In genomic region chr7:122873386-122873785, GRCm38 (mm10) we compare ENCODE assay signal across 21 mouse cellular contexts.
A peak's percentile ranks its signal among the peaks of the same experiment; 100 is the strongest.
DNase-seq lines count a peak whose midpoint lies in the region; ATAC-seq and TF ChIP-seq lines count a peak whose summit lies in the region.
"Had no signal": no experiment of that assay in that cellular context is flagged by ENCODE, and none has a peak within 500 bp of the region (broad histone marks: within the 10 kb centered on the region; RNA-seq: fewer than 3 reads in every experiment).

No protein-coding gene starts in this region.

- no peak overlapping the region for H3K4me2 ChIP-seq in lung, embryonic 14.5 days
- H3K4me2 ChIP-seq: forebrain, embryonic 13.5 days; heart, embryonic 12.5 days; heart, embryonic 15.5 days; hindbrain, embryonic 12.5 days; hindbrain, embryonic 15.5 days had no signal

- H3K27ac ChIP-seq in lung, embryonic 14.5 days (ENCODE audit: low read depth): no peak overlapping the region
- H3K27ac ChIP-seq: forebrain, embryonic 10.5 days; forebrain, embryonic 13.5 days; heart, embryonic 15.5 days; hindbrain, embryonic 12.5 days; hindbrain, embryonic 15.5 days had no signal

- ATAC-seq in lung, embryonic 14.5 days (ENCODE audit: insufficient read depth): no peak
- ATAC-seq in activated CD4-positive, CD25-positive, alpha-beta regulatory T cell, adult 4 months: no peak
- ATAC-seq: CD4-positive, CD25-positive, alpha-beta regulatory T cell, adult 4 months; forebrain, embryonic 13.5 days; forebrain, embryonic 16.5 days; intestine, postnatal 0 days had no signal

- no peaks in the 10 kb centered on the region for H3K27me3 ChIP-seq in lung, embryonic 14.5 days (ENCODE audit: insufficient read depth, low read length)
- H3K27me3 ChIP-seq: forebrain, embryonic 13.5 days; heart, embryonic 12.5 days; heart, embryonic 15.5 days; hindbrain, embryonic 12.5 days; hindbrain, embryonic 15.5 days had no signal

- no peak overlapping the region for H3K9ac ChIP-seq in lung, embryonic 14.5 days
- H3K9ac ChIP-seq: forebrain, embryonic 13.5 days; heart, embryonic 12.5 days; heart, embryonic 15.5 days; hindbrain, embryonic 12.5 days; hindbrain, embryonic 15.5 days had no signal

- H3K4me3 ChIP-seq in lung, embryonic 14.5 days (ENCODE audit: low read depth, low read length): no peak overlapping the region
- H3K4me3 ChIP-seq: forebrain, embryonic 10.5 days; forebrain, embryonic 13.5 days; heart, embryonic 12.5 days; heart, embryonic 15.5 days; hindbrain, embryonic 12.5 days; hindbrain, embryonic 15.5 days had no signal

- DNase-seq in cerebellum, postnatal 14 days: peak; percentile 1 to 6
- no peak for DNase-seq in cerebellum, adult 9-10 months
- peak; percentile 15 for DNase-seq in kidney, postnatal 10 days
- no peak for DNase-seq in kidney, adult 9 months
- peak; percentile 49 for DNase-seq in lung, embryonic 14.5 days
- no peak for DNase-seq in lung, adult 18-20 months
- DNase-seq: adrenal gland, postnatal 10 days; cerebellum, adult 11-12 months; cerebellum, adult 9-11 months; gastrocnemius, postnatal 10 days; gastrocnemius, postnatal 36 days had no signal

- H3K9me3 ChIP-seq in lung, embryonic 14.5 days (ENCODE audit: low read depth, low read length): no peaks in the 10 kb centered on the region
- H3K9me3 ChIP-seq: forebrain, embryonic 10.5 days; forebrain, embryonic 13.5 days; heart, embryonic 15.5 days; hindbrain, embryonic 12.5 days; hindbrain, embryonic 15.5 days had no signal

- no peaks in the 10 kb centered on the region for H3K4me1 ChIP-seq in lung, embryonic 14.5 days (ENCODE audit: insufficient read depth)
- H3K4me1 ChIP-seq: forebrain, embryonic 10.5 days; forebrain, embryonic 13.5 days; hindbrain, embryonic 12.5 days; hindbrain, embryonic 15.5 days had no signal

- no peaks in the 10 kb centered on the region for H3K36me3 ChIP-seq in lung, embryonic 14.5 days (ENCODE audit: insufficient read depth)
- H3K36me3 ChIP-seq: forebrain, embryonic 10.5 days; heart, embryonic 12.5 days; heart, embryonic 15.5 days; hindbrain, embryonic 12.5 days; hindbrain, embryonic 15.5 days had no signal

- no peak for TF ChIP-seq CTCF in lung, embryonic 14.5 days (IDR thresholded peaks at IDR 0.05; ENCODE audit: low read depth)

- WGBS in lung, embryonic 14.5 days: 31% methylated on average over 2 of the region's 2 CpGs

Comparison
In these comparisons a context has a peak if more than half of its experiments do, and no peak if none do; other contexts are left out.
1. DNase-seq: peak in cerebellum, postnatal 14 days (2 of 2), kidney, postnatal 10 days (single experiment) and lung, embryonic 14.5 days (single experiment); none in cerebellum, adult 9-10 months (single experiment), kidney, adult 9 months (single experiment) and lung, adult 18-20 months (0 of 2).